Mouse (Mus musculus) ES-Bruce4 (cell line): Measurements from ENCODE around the gene Ube2h.

Experiments
- CTCF ChIP-seq: IDR thresholded peaks from one replicate; pipeline ENCODE4 v1.8.1; 2011; ENCODE audit warnings: low read depth, low read length
- POLR2A ChIP-seq: IDR thresholded peaks from one replicate; pipeline ENCODE4 v1.8.1; 2011; ENCODE audit warnings: low read length; ENCODE audit not compliant: insufficient read depth

DNA sequence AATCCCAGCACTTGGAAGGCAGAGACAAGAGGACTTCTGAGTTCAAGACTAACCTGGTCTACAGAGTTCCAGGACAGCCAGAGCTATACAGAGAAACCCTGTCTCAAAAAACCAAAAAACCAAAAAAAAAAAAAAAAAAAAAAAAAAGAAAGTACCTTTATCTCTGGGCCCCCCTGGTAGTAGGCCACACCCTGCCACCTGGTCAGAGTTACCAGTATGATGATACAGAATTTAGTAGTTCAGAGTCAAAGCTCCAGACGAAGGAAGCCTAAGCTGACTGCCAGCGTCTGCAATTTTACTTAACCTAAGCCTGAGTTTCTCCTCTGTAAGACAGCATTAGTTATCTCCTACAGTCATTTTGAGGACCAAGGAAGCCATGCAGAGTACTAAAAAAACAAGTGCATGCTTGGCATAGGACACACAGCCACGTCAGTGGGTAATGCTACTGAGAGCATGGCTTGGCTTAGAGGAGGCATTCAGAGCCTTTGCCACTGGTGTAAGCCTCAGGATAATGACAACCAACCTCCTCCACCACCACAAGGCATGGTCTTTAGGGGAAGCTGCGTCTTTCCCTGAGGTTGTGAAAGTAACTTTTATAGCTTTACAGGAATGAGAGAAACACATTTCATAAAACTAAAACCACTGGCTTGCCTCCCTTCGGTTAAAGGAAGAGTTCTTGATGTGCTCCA is 29.0 kb downstream of the Ube2h start:
- TF ChIP-seq CTCF (no peak), POLR2A (no peak)
